Mouse (Mus musculus) liver, embryonic 14.5 days (tissue): Measurements from ENCODE around the gene Ccdc117. TPM values are rescaled to one million over a fixed set of nuclear protein-coding genes. Genes with fewer than 3 reads are reported as not detected.
"Not testable (repeated sequence)": the region's sequence is repeated elsewhere in the genome, so short reads cannot be mapped to it uniquely, and the experiment has no call there.

Experiments used
- ATAC-seq: fragments of 200-750 bp; cut with Nextera tagmentation; 2 replicates; pipeline ENCODE4 v1.8.0; 2017; ENCODE audit warnings: moderate number of reproducible peaks, mild to moderate bottlenecking, moderate library complexity; ENCODE audit not compliant: insufficient read depth
- DNase-seq, 3 experiments: peaks; one replicate each; pipeline ENCODE4 v3.0.0-alpha.2; 2012 to 2013; ENCODE audit warnings: low read depth in 3 of 3, low spot score in 3 of 3
- H3K27ac ChIP-seq: fragments of 300-500 bp; sonication (generic); 2 replicates; pipeline ENCODE4 v1.5.1; 2014; ENCODE audit warnings: moderate library complexity, mild to moderate bottlenecking, control low read depth, inconsistent platforms
- H3K27me3 ChIP-seq: fragments of 300-500 bp; sonication (generic); 2 replicates; pipeline ENCODE4 v1.6.1; 2014; ENCODE audit warnings: mild to moderate bottlenecking, low read length, moderate library complexity; ENCODE audit not compliant: control insufficient read depth, insufficient read depth
- H3K36me3 ChIP-seq: fragments of 300-500 bp; sonication (generic); replicated peaks from 2 replicates; pipeline ENCODE4 v1.6.1; 2014; ENCODE audit warnings: low read depth; ENCODE audit not compliant: control insufficient read depth, insufficient read depth
- H3K4me1 ChIP-seq, 2 experiments: fragments of 200-500 bp in 1 of 2; fragments of 300-500 bp in 1 of 2; sonication (generic) in 1 of 2; replicated peaks; 2 replicates each; pipeline ENCODE4 v1.6.1; 2012 to 2014; ENCODE audit warnings: antibody characterized with exemption in 1 of 2, inconsistent platforms in 1 of 2, low read length in 1 of 2; ENCODE audit not compliant: control insufficient read depth in 2 of 2, insufficient read depth in 2 of 2
- H3K4me2 ChIP-seq: fragments of 300-500 bp; sonication (generic); 2 replicates; pipeline ENCODE4 v1.6.1; 2014; ENCODE audit warnings: low read depth, mild to moderate bottlenecking, control low read depth, moderate library complexity
- H3K4me3 ChIP-seq, 2 experiments: fragments of 200-500 bp in 1 of 2; fragments of 300-500 bp in 1 of 2; sonication (generic) in 1 of 2; 2 replicates each; pipeline ENCODE4 v1.5.1; 2012 to 2014; ENCODE audit warnings: low read depth in 2 of 2, low read length in 2 of 2, mild to moderate bottlenecking in 2 of 2, control low read depth in 1 of 2, inconsistent platforms in 1 of 2, moderate library complexity in 1 of 2; ENCODE audit not compliant: insufficient read depth in 1 of 2
- H3K9ac ChIP-seq: fragments of 300-500 bp; sonication (generic); replicated peaks from 2 replicates; pipeline ENCODE4 v1.6.1; 2014; ENCODE audit warnings: mild to moderate bottlenecking, control low read depth, moderate library complexity
- H3K9me3 ChIP-seq: fragments of 300-500 bp; sonication (generic); 2 replicates; pipeline ENCODE4 v1.6.1; 2016; ENCODE audit warnings: low read length, mixed read lengths; ENCODE audit not compliant: control insufficient read depth
- CTCF ChIP-seq: IDR thresholded peaks from 2 replicates; pipeline ENCODE4 v1.5.1; 2016; ENCODE audit warnings: antibody characterized with exemption, low read depth, control low read depth
- EP300 ChIP-seq: IDR thresholded peaks from 2 replicates; pipeline ENCODE4 v1.6.1; 2016; ENCODE audit warnings: antibody characterized with exemption, low read depth
- WGBS: fragments of 180-500 bp; shearing (Covaris S2); extraction: QIAGEN DNeasy Blood & Tissue Kit; methylation state at CpG from one replicate; pipeline ENCODE4 v1.1.7; 2014; ENCODE audit not compliant: insufficient replicate concordance; 5-methylcytosine and 5-hydroxymethylcytosine counted together
- polyA plus RNA-seq, 2 experiments: library from polyadenylated mRNA; depleted of rRNA in 1 of 2; stranded (reverse) in 1 of 2; unstranded in 1 of 2; fragments of >200 nt; fragmentation: Nextera tagmentation in 1 of 2; extraction: Ambion mirVana in 1 of 2; gene quantifications; 2 replicates each; pipeline versions ENCODE4 v1.2.1 to v1.2.3; 2012 to 2014

Ccdc117 gene
- polyA plus RNA-seq, 2 experiments, result 6.3 to 7.5 TPM

DNA sequence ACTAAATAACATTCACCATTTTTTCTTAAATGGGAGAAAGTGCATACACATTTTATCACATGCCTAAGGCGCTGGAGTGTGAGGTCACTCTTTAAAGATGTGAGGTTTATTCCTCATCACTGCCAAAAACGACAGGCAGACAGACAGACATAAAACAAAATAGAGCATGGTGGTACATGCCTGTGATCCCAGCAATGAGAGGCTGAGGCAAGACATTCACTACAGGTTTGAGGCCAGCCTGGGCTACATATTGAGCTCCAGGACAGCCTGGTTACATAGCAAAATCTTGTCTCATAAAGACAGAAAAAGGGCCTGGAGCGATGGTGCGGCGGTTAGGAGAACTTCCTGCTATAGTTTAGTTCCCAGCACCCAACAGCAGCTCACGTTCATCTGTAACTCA, 26.8 kb downstream of the Ccdc117 start:
- Histone ChIP-seq H3K27ac (no peak overlapping the region), H3K4me1 (peaks cover 0 to 14% of the 10 kb centered on the region in 2 experiments; a peak in 2 of 4 replicates), H3K36me3 (no peaks in the 10 kb centered on the region), H3K4me2 (no peak overlapping the region), H3K4me3 (no peak overlapping the region), H3K9ac (no peak overlapping the region), H3K27me3 (no peaks in the 10 kb centered on the region), H3K9me3 (no peaks in the 10 kb centered on the region)
- 66% methylated on average over 6 of the region's 6 CpGs for WGBS
- TF ChIP-seq CTCF (no peak), EP300 (no peak)
- ATAC-seq, result no peak
- no peak for DNase-seq

DNA sequence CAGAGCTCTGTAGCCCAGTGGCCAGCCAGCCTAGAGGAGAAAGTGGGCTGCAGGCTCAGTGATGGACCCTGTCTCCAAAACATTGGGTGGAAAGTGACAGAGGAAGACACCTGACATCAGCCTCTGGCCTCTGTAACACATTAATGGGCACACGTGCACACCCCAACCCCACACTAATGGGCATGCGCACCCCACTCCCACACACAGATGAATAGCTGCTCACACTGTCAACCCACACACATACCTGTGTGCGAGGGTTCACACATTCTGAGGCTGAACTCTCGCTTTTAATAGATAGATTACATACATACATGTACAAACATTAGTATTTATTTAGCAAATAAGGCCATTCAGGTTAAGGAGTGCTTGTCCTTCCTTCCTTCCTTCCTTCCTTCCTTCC, 27.9 kb downstream of the Ccdc117 start:
- Histone ChIP-seq H3K36me3 (no peaks in the 10 kb centered on the region), H3K9ac (no peak overlapping the region), H3K4me3 (no peak overlapping the region), H3K27ac (no peak overlapping the region), H3K27me3 (no peaks in the 10 kb centered on the region), H3K4me2 (no peak overlapping the region), H3K4me1 (peaks cover 7 to 21% of the 10 kb centered on the region in 2 experiments; a peak in 3 of 4 replicates), H3K9me3 (no peaks in the 10 kb centered on the region)
- TF ChIP-seq CTCF (no peak), EP300 (no peak)
- no peak for ATAC-seq
- DNase-seq, result no peak
- 75% methylated on average over 4 of the region's 4 CpGs for WGBS

DNA sequence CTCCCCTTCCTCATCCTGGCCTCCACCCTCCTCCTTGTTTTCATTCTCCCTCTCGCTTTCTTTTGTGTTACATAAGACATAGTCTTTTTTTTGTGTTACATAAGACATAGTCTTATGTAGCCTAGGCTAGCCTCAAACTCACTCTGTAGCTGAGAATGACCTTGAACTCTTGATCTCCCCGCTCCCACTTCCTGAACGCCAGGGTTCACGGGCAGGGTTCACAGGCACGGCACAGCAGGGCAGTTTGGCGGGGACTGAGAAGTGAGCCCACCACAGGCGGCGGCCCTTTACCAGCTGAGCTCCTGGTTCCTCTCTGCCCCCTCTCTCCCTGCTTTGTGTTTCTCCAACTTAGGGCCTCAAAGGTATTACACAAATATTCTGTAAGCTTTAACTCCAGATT, 29.0 kb downstream of the Ccdc117 start:
- no peak overlapping the region for H3K4me3 ChIP-seq
- DNase-seq (no peak), ATAC-seq (no peak)
- no peak overlapping the region for H3K27ac ChIP-seq
- no peaks in the 10 kb centered on the region for H3K9me3 ChIP-seq
- WGBS, result 73% methylated on average over 8 of the region's 8 CpGs
- H3K9ac ChIP-seq, result no peak overlapping the region
- peaks cover 7 to 22% of the 10 kb centered on the region in 2 experiments; a peak in 3 of 4 replicates for H3K4me1 ChIP-seq
- no peak overlapping the region for H3K4me2 ChIP-seq
- H3K27me3 ChIP-seq, result no peaks in the 10 kb centered on the region
- H3K36me3 ChIP-seq, result no peaks in the 10 kb centered on the region
- TF ChIP-seq EP300 (no peak), CTCF (no peak)

DNA sequence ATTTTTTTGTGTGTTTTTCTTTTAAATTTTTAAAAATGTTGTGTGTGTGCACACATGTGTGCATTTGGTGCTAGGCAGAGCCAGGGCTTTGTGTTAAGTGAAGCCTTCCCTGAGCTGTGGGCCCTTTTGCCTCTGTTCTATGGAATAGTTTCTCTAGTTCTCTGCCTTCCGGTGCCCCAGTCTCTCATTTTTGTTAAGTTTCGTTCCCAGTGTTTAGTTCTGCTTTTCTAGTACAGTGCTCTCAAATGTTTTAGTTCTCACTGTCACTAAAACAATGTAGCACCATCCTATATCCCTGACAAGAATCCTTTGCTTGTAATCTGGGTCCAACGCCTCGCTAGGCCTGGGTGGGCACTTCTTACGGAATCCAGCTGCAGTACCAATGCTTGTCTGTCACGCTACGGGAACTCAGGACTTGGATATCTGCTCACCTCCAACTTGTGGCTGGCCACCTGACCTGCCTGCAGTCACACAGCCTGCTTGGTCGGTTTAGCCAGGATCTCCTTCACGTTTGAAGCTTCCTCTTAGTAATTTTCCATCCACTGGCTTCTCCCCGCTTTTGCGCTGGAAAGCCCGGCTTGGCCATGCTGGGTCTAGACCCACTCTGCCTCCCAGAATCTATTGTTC, 29.8 kb downstream of the Ccdc117 start:
- DNase-seq, result no peak
- WGBS, result 54% methylated on average over 12 of the region's 12 CpGs
- ATAC-seq, result no peak
- H3K9me3 ChIP-seq, result no peaks in the 10 kb centered on the region
- H3K4me1 ChIP-seq, result peaks cover 7 to 22% of the 10 kb centered on the region in 2 experiments; a peak in 3 of 4 replicates
- H3K27ac ChIP-seq, result no peak overlapping the region
- H3K36me3 ChIP-seq, result no peaks in the 10 kb centered on the region
- H3K4me3 ChIP-seq, result no peak overlapping the region
- H3K9ac ChIP-seq, result no peak overlapping the region
- H3K4me2 ChIP-seq, result no peak overlapping the region
- TF ChIP-seq CTCF, result no peak
- no peak for TF ChIP-seq EP300
- no peaks in the 10 kb centered on the region for H3K27me3 ChIP-seq

DNA sequence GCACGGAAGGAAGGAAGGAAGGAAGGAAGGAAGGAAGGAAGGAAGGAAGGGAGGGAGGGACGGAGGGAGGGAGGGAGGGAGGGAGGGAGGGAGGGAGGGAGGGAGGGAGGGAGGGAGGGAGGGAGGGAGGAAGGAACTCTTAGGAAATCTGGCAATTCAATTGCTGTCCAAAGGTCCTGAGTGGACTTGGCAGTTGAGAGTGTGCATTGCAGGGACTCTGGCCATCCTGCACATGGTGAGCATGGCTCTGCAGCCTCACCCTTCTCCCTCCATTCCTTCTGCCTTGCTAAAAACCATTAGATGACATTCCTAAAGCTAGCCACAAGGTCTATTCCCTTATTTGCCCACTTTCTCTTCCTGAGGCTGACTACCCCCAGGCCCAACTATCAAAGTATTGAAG, 31.3 kb downstream of the Ccdc117 start:
- H3K9me3 ChIP-seq, ATAC-seq, DNase-seq, H3K4me2 ChIP-seq, H3K27me3 ChIP-seq, H3K4me3 ChIP-seq, H3K9ac ChIP-seq, H3K27ac ChIP-seq, H3K36me3 ChIP-seq: not testable (repeated sequence)
- H3K4me1 ChIP-seq, result peaks cover 7 to 25% of the 10 kb centered on the region in 2 experiments; a peak in 3 of 4 replicates
- no CpG with 5 or more reads among the region's 2 CpGs for WGBS
